Mouse (Mus musculus) retina, postnatal 7 days (tissue): Measurements from ENCODE around the gene Dstyk.

ENCODE experiments used
- DNase-seq: peaks from one replicate; pipeline ENCODE4 v3.0.0-alpha.2; 2012; ENCODE audit warnings: low read depth, low spot score

The Dstyk gene

GRCm38 (mm10) chr1:132512106-132512505 lies 94.8 kb downstream of the Dstyk start:
- no peak for DNase-seq

GRCm38 (mm10) chr1:132515339-132515738 lies 98.0 kb downstream of the Dstyk start:
- DNase-seq = no peak
